Comparison of ENCODE assay signal across 17 mouse cellular contexts in the genomic region with DNA sequence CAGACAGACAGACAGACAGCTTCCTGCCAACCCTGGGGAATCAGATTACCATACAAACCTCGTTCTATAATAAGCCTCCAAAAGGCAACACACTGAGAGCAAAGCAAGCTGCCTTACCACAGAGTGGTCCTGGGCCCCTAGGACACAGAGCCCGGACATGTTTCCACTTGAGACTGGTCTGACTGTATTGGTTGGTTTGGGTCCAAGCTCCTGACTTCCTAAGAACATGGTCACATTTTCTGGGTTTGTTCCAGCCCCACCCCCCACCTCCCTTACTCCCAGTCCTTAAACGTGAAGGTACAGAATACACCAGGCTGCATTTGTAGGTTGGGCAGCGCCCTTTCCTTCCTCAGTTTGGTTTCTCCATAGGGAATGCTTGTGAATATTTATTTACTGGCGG. TPM values are rescaled to one million over a fixed set of nuclear protein-coding genes. Genes with fewer than 3 reads are reported as not detected.
A peak's percentile ranks its signal among the peaks of the same experiment; 100 is the strongest.
DNase-seq lines count a peak whose midpoint lies in the region; ATAC-seq and TF ChIP-seq lines count a peak whose summit lies in the region.
"Had no signal": no experiment of that assay in that cellular context is flagged by ENCODE, and none has a peak within 500 bp of the region (broad histone marks: within the 10 kb centered on the region; RNA-seq: fewer than 3 reads in every experiment).

No protein-coding gene starts in this region.

- no peaks in the 10 kb centered on the region for H3K9me3 ChIP-seq in forebrain, embryonic 10.5 days
- H3K9me3 ChIP-seq in forebrain, postnatal 0 days (ENCODE audit: low read length), result no peaks in the 10 kb centered on the region
- no peaks in the 10 kb centered on the region for H3K9me3 ChIP-seq in heart, embryonic 15.5 days (replicated peaks)
- H3K9me3 ChIP-seq in heart, embryonic 12.5 days (replicated peaks), result no peaks in the 10 kb centered on the region
- H3K9me3 ChIP-seq in neural tube, embryonic 13.5 days, result no peaks in the 10 kb centered on the region
- H3K9me3 ChIP-seq in neural tube, embryonic 15.5 days (replicated peaks), result no peaks in the 10 kb centered on the region
- H3K9me3 ChIP-seq: embryonic facial prominence, embryonic 13.5 days; limb, embryonic 15.5 days had no signal

- no peak for ATAC-seq in forebrain, postnatal 0 days
- ATAC-seq in heart, embryonic 15.5 days (replicated peaks; ENCODE audit: insufficient number of reproducible peaks, insufficient read depth, low FRiP score, low read depth), result peak; percentile 50; the same call in 1 of the 2 replicates
- ATAC-seq in heart, embryonic 12.5 days (ENCODE audit: insufficient number of reproducible peaks, low FRiP score), result no peak
- no peak for ATAC-seq in neural tube, embryonic 13.5 days (ENCODE audit: low read depth)
- no peak for ATAC-seq in neural tube, embryonic 15.5 days (ENCODE audit: low FRiP score)

- TF ChIP-seq CTCF in forebrain, postnatal 0 days (IDR thresholded peaks at IDR 0.05; ENCODE audit: low read depth), result no peak

- H3K4me1 ChIP-seq in forebrain, embryonic 10.5 days, result peaks cover 53% of the 10 kb centered on the region
- no peaks in the 10 kb centered on the region for H3K4me1 ChIP-seq in forebrain, postnatal 0 days (ENCODE audit: insufficient read depth)
- H3K4me1 ChIP-seq in heart, embryonic 15.5 days (replicated peaks), result peaks cover 29% of the 10 kb centered on the region
- H3K4me1 ChIP-seq in heart, embryonic 12.5 days (replicated peaks), result peaks cover 31% of the 10 kb centered on the region
- H3K4me1 ChIP-seq in neural tube, embryonic 13.5 days (replicated peaks), result peaks cover 52% of the 10 kb centered on the region
- H3K4me1 ChIP-seq in neural tube, embryonic 15.5 days, result peaks cover 30% of the 10 kb centered on the region

- H3K4me2 ChIP-seq in forebrain, postnatal 0 days (ENCODE audit: low read depth), result no peak overlapping the region
- no peak overlapping the region for H3K4me2 ChIP-seq in heart, embryonic 15.5 days
- H3K4me2 ChIP-seq in heart, embryonic 12.5 days, result no peak overlapping the region
- H3K4me2 ChIP-seq in neural tube, embryonic 13.5 days, result no peak overlapping the region
- H3K4me2 ChIP-seq in neural tube, embryonic 15.5 days, result no peak overlapping the region
- H3K4me2 ChIP-seq: embryonic facial prominence, embryonic 13.5 days; limb, embryonic 15.5 days had no signal

- H3K27me3 ChIP-seq in forebrain, embryonic 10.5 days (ENCODE audit: poor library complexity, severe bottlenecking), result no peaks in the 10 kb centered on the region
- H3K27me3 ChIP-seq in forebrain, postnatal 0 days (ENCODE audit: insufficient read depth, low read length), result no peaks in the 10 kb centered on the region
- H3K27me3 ChIP-seq in heart, embryonic 15.5 days, result no peaks in the 10 kb centered on the region
- no peaks in the 10 kb centered on the region for H3K27me3 ChIP-seq in heart, embryonic 12.5 days (replicated peaks)
- H3K27me3 ChIP-seq in neural tube, embryonic 13.5 days, result no peaks in the 10 kb centered on the region
- H3K27me3 ChIP-seq in neural tube, embryonic 15.5 days (replicated peaks), result no peaks in the 10 kb centered on the region
- H3K27me3 ChIP-seq: embryonic facial prominence, embryonic 13.5 days; limb, embryonic 15.5 days had no signal

- no peak overlapping the region for H3K9ac ChIP-seq in forebrain, postnatal 0 days
- no peak overlapping the region for H3K9ac ChIP-seq in heart, embryonic 15.5 days
- H3K9ac ChIP-seq in heart, embryonic 12.5 days, result no peak overlapping the region
- no peak overlapping the region for H3K9ac ChIP-seq in neural tube, embryonic 13.5 days
- no peak overlapping the region for H3K9ac ChIP-seq in neural tube, embryonic 15.5 days (replicated peaks)
- H3K9ac ChIP-seq: embryonic facial prominence, embryonic 13.5 days; limb, embryonic 15.5 days had no signal

- WGBS in forebrain, embryonic 10.5 days, result 71% methylated on average over 5 of the region's 5 CpGs
- 57% methylated on average over 5 of the region's 5 CpGs for WGBS in forebrain, postnatal 0 days
- WGBS in heart, embryonic 15.5 days, result 48% methylated on average over 5 of the region's 5 CpGs
- WGBS in heart, embryonic 12.5 days, result 49% methylated on average over 5 of the region's 5 CpGs
- 56% methylated on average over 5 of the region's 5 CpGs for WGBS in neural tube, embryonic 13.5 days
- WGBS in neural tube, embryonic 15.5 days, result 49% methylated on average over 5 of the region's 5 CpGs

- no peak overlapping the region for H3K4me3 ChIP-seq in forebrain, embryonic 10.5 days
- H3K4me3 ChIP-seq in forebrain, postnatal 0 days (ENCODE audit: low read depth, low read length), result no peak overlapping the region
- no peak overlapping the region for H3K4me3 ChIP-seq in heart, embryonic 15.5 days
- no peak overlapping the region for H3K4me3 ChIP-seq in heart, embryonic 12.5 days
- no peak overlapping the region for H3K4me3 ChIP-seq in neural tube, embryonic 13.5 days
- H3K4me3 ChIP-seq in neural tube, embryonic 15.5 days (replicated peaks), result no peak overlapping the region
- H3K4me3 ChIP-seq: embryonic facial prominence, embryonic 13.5 days; gastrocnemius, adult 2 months; limb, embryonic 15.5 days had no signal

- H3K36me3 ChIP-seq in forebrain, embryonic 10.5 days (replicated peaks), result peaks cover 91% of the 10 kb centered on the region
- H3K36me3 ChIP-seq in forebrain, postnatal 0 days (ENCODE audit: insufficient read depth), result no peaks in the 10 kb centered on the region
- peaks cover 51% of the 10 kb centered on the region for H3K36me3 ChIP-seq in heart, embryonic 15.5 days
- peaks cover 80% of the 10 kb centered on the region for H3K36me3 ChIP-seq in heart, embryonic 12.5 days
- peaks cover 7% of the 10 kb centered on the region; the same call in 1 of the 2 replicates for H3K36me3 ChIP-seq in neural tube, embryonic 13.5 days
- H3K36me3 ChIP-seq in neural tube, embryonic 15.5 days, result no peaks in the 10 kb centered on the region

- H3K27ac ChIP-seq in forebrain, embryonic 10.5 days, result peak overlapping the region; percentile 66
- H3K27ac ChIP-seq in forebrain, postnatal 0 days (ENCODE audit: low read depth, low read length), result no peak overlapping the region
- H3K27ac ChIP-seq in heart, embryonic 15.5 days, result peak overlapping the region; percentile 42; the same call in 1 of the 2 replicates
- no peak overlapping the region for H3K27ac ChIP-seq in heart, embryonic 12.5 days (ENCODE audit: poor library complexity, severe bottlenecking)
- 0 out of 2 replicates have a peak overlapping the region, but pooled peaks have one; percentile 20 for H3K27ac ChIP-seq in neural tube, embryonic 13.5 days (replicated peaks)
- no peak overlapping the region for H3K27ac ChIP-seq in neural tube, embryonic 15.5 days (replicated peaks)
- H3K27ac ChIP-seq: limb, embryonic 15.5 days had no signal

- DNase-seq in forebrain, embryonic 10.5 days (ENCODE audit: extremely low spot score, low spot score), result no peak
- DNase-seq in forebrain, postnatal 0 days, result no peak
- no peak for DNase-seq in left cerebral cortex, adult 18-20 months (ENCODE audit: low spot score in 2 of 2)
- DNase-seq in left cerebral cortex, adult 9 months (ENCODE audit: low spot score in 2 of 2), result no peak
- DNase-seq: adrenal gland, adult 8-10 months; cerebellum, adult 11 months; gastrocnemius, adult 2 months; kidney, adult 8-10 months; kidney, postnatal 25 days; lung, postnatal 14 days; right cerebral cortex, postnatal 4 days had no signal

RNA-seq across cellular contexts. Expression of a gene that starts 52.0 kb away (rescaled TPM):
- polyA plus RNA-seq in forebrain, embryonic 10.5 days (2016; fragmentation: Nextera tagmentation; extraction: Ambion mirVana), result 0.24 and 0.38 TPM in 2 replicates
- total RNA-seq in forebrain, postnatal 0 days (2014; rRNA removed), result not detected in 2 replicates
- not detected in 2 replicates for polyA plus RNA-seq in forebrain, postnatal 0 days (2015; fragmentation: Nextera tagmentation; extraction: Ambion mirVana)
- 0.06 and 0.18 TPM in 2 replicates for polyA plus RNA-seq in heart, embryonic 15.5 days (2015; fragmentation: Nextera tagmentation; extraction: Ambion mirVana)
- 0.12 and 0.24 TPM in 2 replicates for polyA plus RNA-seq in heart, embryonic 12.5 days (2016; fragmentation: Nextera tagmentation; extraction: Ambion mirVana)
- polyA plus RNA-seq in neural tube, embryonic 13.5 days (2015; fragmentation: Nextera tagmentation; extraction: Ambion mirVana), result 0.22 TPM in 1 of 2 replicates, not detected in the other
- polyA plus RNA-seq in neural tube, embryonic 15.5 days (2015; fragmentation: Nextera tagmentation; extraction: Ambion mirVana), result 7.2 TPM in 1 of 2 replicates, not detected in the other
- total RNA-seq in left cerebral cortex, adult 18-20 months (2021), result under 1 TPM; 0.16 to 0.19 TPM
- total RNA-seq: gastrocnemius, adult 2 months had no signal
- polyA plus RNA-seq: limb, embryonic 15.5 days had no signal

RNA-seq across cellular contexts. Expression of a gene that starts 57.6 kb away (rescaled TPM):
- polyA plus RNA-seq in forebrain, embryonic 10.5 days (2016; fragmentation: Nextera tagmentation; extraction: Ambion mirVana), result 22.8 and 23.1 TPM in 2 replicates
- total RNA-seq in forebrain, postnatal 0 days (2014; rRNA removed), result 16.2 and 19.9 TPM in 2 replicates
- 6.2 and 8.0 TPM in 2 replicates for polyA plus RNA-seq in forebrain, postnatal 0 days (2015; fragmentation: Nextera tagmentation; extraction: Ambion mirVana)
- polyA plus RNA-seq in heart, embryonic 15.5 days (2015; fragmentation: Nextera tagmentation; extraction: Ambion mirVana), result 30.5 and 42.5 TPM in 2 replicates
- polyA plus RNA-seq in heart, embryonic 12.5 days (2016; fragmentation: Nextera tagmentation; extraction: Ambion mirVana), result 48.3 and 54.0 TPM in 2 replicates
- polyA plus RNA-seq in neural tube, embryonic 13.5 days (2015; fragmentation: Nextera tagmentation; extraction: Ambion mirVana), result 9.6 and 12.6 TPM in 2 replicates
- polyA plus RNA-seq in neural tube, embryonic 15.5 days (2015; fragmentation: Nextera tagmentation; extraction: Ambion mirVana), result 7.8 and 10.9 TPM in 2 replicates
- total RNA-seq in left cerebral cortex, adult 18-20 months (2021), result 10 to 100 TPM; 25.0 to 25.2 TPM

Comparison
In these comparisons a context has a peak if more than half of its experiments do, and no peak if none do; other contexts are left out.
1. H3K27ac ChIP-seq: peak in forebrain, embryonic 10.5 days (single experiment), heart, embryonic 15.5 days (single experiment) and neural tube, embryonic 13.5 days (single experiment); none in forebrain, postnatal 0 days (single experiment), heart, embryonic 12.5 days (single experiment) and neural tube, embryonic 15.5 days (single experiment).